In the genomic region with DNA sequence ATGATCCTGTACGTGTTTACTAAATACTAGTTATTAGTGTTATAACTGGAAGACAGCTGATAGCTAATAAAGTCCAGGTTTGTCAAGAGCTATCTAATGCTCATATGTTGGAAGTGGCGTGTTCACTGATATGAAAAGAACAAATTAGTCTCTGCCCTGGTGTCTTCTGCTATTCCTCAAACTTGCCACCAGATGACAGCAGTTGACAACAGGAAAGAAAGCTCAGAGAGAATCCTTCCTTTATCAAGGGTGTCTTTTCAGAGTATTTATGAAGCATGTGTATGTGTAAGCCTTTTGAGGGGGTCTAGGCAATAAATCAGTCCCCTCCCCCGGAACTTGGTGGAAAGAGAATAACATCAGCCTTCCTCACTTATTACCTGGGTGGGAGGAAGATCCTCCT, we compare ENCODE assay signal across 13 mouse cellular contexts. TPM values are rescaled to one million over a fixed set of nuclear protein-coding genes. Genes with fewer than 3 reads are reported as not detected.
DNase-seq lines count a peak whose midpoint lies in the region; ATAC-seq and TF ChIP-seq lines count a peak whose summit lies in the region.
"Had no signal": no experiment of that assay in that cellular context is flagged by ENCODE, and none has a peak within 500 bp of the region (broad histone marks: within the 10 kb centered on the region; RNA-seq: fewer than 3 reads in every experiment).

No protein-coding gene starts in this region.

- no peak overlapping the region for H3K27ac ChIP-seq in embryonic facial prominence, embryonic 11.5 days (replicated peaks; ENCODE audit: low read depth, low read length)
- H3K27ac ChIP-seq in embryonic facial prominence, embryonic 10.5 days (replicated peaks), result no peak overlapping the region
- no peak overlapping the region for H3K27ac ChIP-seq in left cerebral cortex, adult 2 months
- no peak overlapping the region for H3K27ac ChIP-seq in ES-E14 (ENCODE audit: insufficient read depth, low read depth, low read length, poor library complexity, severe bottlenecking)
- H3K27ac ChIP-seq in limb, embryonic 10.5 days, result no peak overlapping the region
- H3K27ac ChIP-seq: embryonic facial prominence, embryonic 15.5 days had no signal

- peak; percentile 88 for TF ChIP-seq CTCF in left cerebral cortex, adult 2 months (IDR thresholded peaks at IDR 0.05)

- in situ Hi-C loops in ES-E14 (cut with MboI; ENCODE audit: low sequenced_read_pairs in 2 of 2, unreplicated experiment in 2 of 2), result no loop called here

- no peak for ATAC-seq in embryonic facial prominence, embryonic 11.5 days (replicated peaks; ENCODE audit: insufficient number of reproducible peaks, low FRiP score, low TSS enrichment, low read depth)
- ATAC-seq in megakaryocyte, adult 5-6 weeks (ENCODE audit: poor library complexity, severe bottlenecking), result no peak

- WGBS in embryonic facial prominence, embryonic 11.5 days, result 76% methylated on average over 3 of the region's 3 CpGs
- 72% methylated on average over 3 of the region's 3 CpGs for WGBS in embryonic facial prominence, embryonic 10.5 days
- WGBS in limb, embryonic 10.5 days, result 73% methylated on average over 3 of the region's 3 CpGs

- no peaks in the 10 kb centered on the region for H3K27me3 ChIP-seq in embryonic facial prominence, embryonic 11.5 days (ENCODE audit: control insufficient read depth, insufficient read depth, low read length)
- no peaks in the 10 kb centered on the region for H3K27me3 ChIP-seq in embryonic facial prominence, embryonic 10.5 days (replicated peaks; ENCODE audit: low read depth, poor library complexity, severe bottlenecking)
- H3K27me3 ChIP-seq in limb, embryonic 10.5 days (ENCODE audit: low read depth, poor library complexity, severe bottlenecking), result no peaks in the 10 kb centered on the region
- H3K27me3 ChIP-seq: embryonic facial prominence, embryonic 15.5 days; megakaryocyte, embryonic 14.5 days had no signal

- intact Hi-C loops in left cerebral cortex, adult 2 months (cut with DNase I), result loop anchor here (1.0 to 5.0 kb wide), 3 partner anchors 101 to 462 kb away; a partner anchor contains a TSS
- intact Hi-C loops in left cerebral cortex, postnatal 4 days (cut with DNase I), result loop anchor here (5.0 kb wide), 2 partner anchors 102 to 462 kb away; no protein-coding TSS in a partner anchor

- H3K9me3 ChIP-seq in embryonic facial prominence, embryonic 11.5 days (replicated peaks; ENCODE audit: control insufficient read depth, low read length), result no peaks in the 10 kb centered on the region
- no peaks in the 10 kb centered on the region for H3K9me3 ChIP-seq in embryonic facial prominence, embryonic 10.5 days
- H3K9me3 ChIP-seq in ES-E14 (ENCODE audit: control insufficient read depth, insufficient read depth, low read depth, low read length), result peaks cover 4% of the 10 kb centered on the region
- H3K9me3 ChIP-seq in limb, embryonic 10.5 days (replicated peaks), result no peaks in the 10 kb centered on the region
- H3K9me3 ChIP-seq: embryonic facial prominence, embryonic 15.5 days; megakaryocyte, embryonic 14.5 days had no signal

- DNase-seq in embryonic facial prominence, embryonic 11.5 days (ENCODE audit: low spot score), result peak; percentile 19
- DNase-seq in embryonic facial prominence, embryonic 10.5 days (ENCODE audit: low spot score), result no peak
- no peak for DNase-seq in left cerebral cortex, adult 2 months (ENCODE audit: extremely low spot score in 1 of 2, low spot score in 2 of 2)
- DNase-seq in left cerebral cortex, postnatal 4 days, result no peak
- DNase-seq in ES-E14 (ENCODE audit: low read depth, low spot score), result peak; percentile 9
- DNase-seq in embryo, embryonic 10.5 days (ENCODE audit: low spot score), result peak; percentile 33
- no peak for DNase-seq in limb, embryonic 10.5 days (ENCODE audit: low spot score)
- DNase-seq: kidney, adult 8-10 months had no signal

- no peaks in the 10 kb centered on the region for H3K36me3 ChIP-seq in embryonic facial prominence, embryonic 11.5 days (replicated peaks; ENCODE audit: control insufficient read depth, insufficient read depth, low read depth, low read length)
- H3K36me3 ChIP-seq in embryonic facial prominence, embryonic 10.5 days (replicated peaks), result no peaks in the 10 kb centered on the region
- no peaks in the 10 kb centered on the region for H3K36me3 ChIP-seq in ES-E14 (ENCODE audit: control insufficient read depth, insufficient read depth, low read length, poor library complexity, severe bottlenecking)
- H3K36me3 ChIP-seq in limb, embryonic 10.5 days, result no peaks in the 10 kb centered on the region
- H3K36me3 ChIP-seq: embryonic facial prominence, embryonic 15.5 days had no signal

- no peak overlapping the region for H3K4me3 ChIP-seq in embryonic facial prominence, embryonic 11.5 days (ENCODE audit: low read depth, low read length)
- H3K4me3 ChIP-seq in embryonic facial prominence, embryonic 10.5 days, result no peak overlapping the region
- no peak overlapping the region for H3K4me3 ChIP-seq in left cerebral cortex, adult 2 months
- H3K4me3 ChIP-seq in ES-E14 (ENCODE audit: insufficient read depth in 1 of 2, low read depth in 1 of 2, low read length in 2 of 2, poor library complexity in 1 of 2, severe bottlenecking in 1 of 2), result no peak overlapping the region
- H3K4me3 ChIP-seq in limb, embryonic 10.5 days, result no peak overlapping the region
- H3K4me3 ChIP-seq: embryonic facial prominence, embryonic 15.5 days; megakaryocyte, embryonic 14.5 days had no signal

- no peak overlapping the region for H3K4me2 ChIP-seq in embryonic facial prominence, embryonic 11.5 days (ENCODE audit: low read depth, low read length)
- H3K4me2 ChIP-seq: embryonic facial prominence, embryonic 15.5 days had no signal

- H3K9ac ChIP-seq in embryonic facial prominence, embryonic 11.5 days (replicated peaks; ENCODE audit: low read length), result no peak overlapping the region
- H3K9ac ChIP-seq in ES-E14 (ENCODE audit: insufficient read depth, low read depth, low read length, poor library complexity, severe bottlenecking), result no peak overlapping the region
- H3K9ac ChIP-seq: embryonic facial prominence, embryonic 15.5 days had no signal

- no peaks in the 10 kb centered on the region for H3K4me1 ChIP-seq in embryonic facial prominence, embryonic 11.5 days (ENCODE audit: control insufficient read depth, insufficient read depth, low read length)
- no peaks in the 10 kb centered on the region for H3K4me1 ChIP-seq in embryonic facial prominence, embryonic 10.5 days
- H3K4me1 ChIP-seq in ES-E14 (ENCODE audit: control insufficient read depth in 2 of 2, insufficient read depth in 2 of 2, low read length in 2 of 2, poor library complexity in 1 of 2), result no peaks in the 10 kb centered on the region
- peaks cover 3% of the 10 kb centered on the region; the same call in 1 of the 2 replicates for H3K4me1 ChIP-seq in limb, embryonic 10.5 days
- H3K4me1 ChIP-seq: embryonic facial prominence, embryonic 15.5 days; megakaryocyte, embryonic 14.5 days had no signal

TF ChIP-seq in ES-E14, 5 proteins besides CTCF, POLR2A, EP300 and RAD21:
- TF ChIP-seq ZC3H11A (IDR thresholded peaks at IDR 0.05; ENCODE audit: borderline replicate concordance, low read depth, low read length) (0 out of 2 replicates have a peak, but pooled peaks have one; percentile 33), ZNF384 (IDR thresholded peaks at IDR 0.05; ENCODE audit: low read depth, low read length) (no peak)

RNA-seq across cellular contexts. Expression of a gene that starts 30.7 kb away (rescaled TPM):
- polyA plus RNA-seq in embryonic facial prominence, embryonic 11.5 days (2014; fragmentation: Nextera tagmentation; extraction: Ambion mirVana), result not detected in 2 replicates
- not detected in 2 replicates for polyA plus RNA-seq in embryonic facial prominence, embryonic 10.5 days (2016; fragmentation: Nextera tagmentation; extraction: Ambion mirVana)
- not detected for total RNA-seq in left cerebral cortex, adult 2 months (2021)
- total RNA-seq in left cerebral cortex, postnatal 4 days (2021), result not detected
- not detected in 2 replicates for total RNA-seq in ES-E14 (2012; rRNA removed)
- not detected in 2 replicates for polyA plus RNA-seq in limb, embryonic 10.5 days (2016; fragmentation: Nextera tagmentation; extraction: Ambion mirVana)
- not detected in 2 replicates for total RNA-seq in megakaryocyte, adult 5-6 weeks (2015)
- not detected in 2 replicates for total RNA-seq in megakaryocyte, adult 5-6 weeks (2017)
- total RNA-seq: granulocyte monocyte progenitor cell, adult 5-6 weeks; left cerebral cortex, postnatal 14 days had no signal
- polyA plus RNA-seq: embryonic facial prominence, embryonic 15.5 days had no signal

Comparison
In these comparisons a context has a peak if more than half of its experiments do, and no peak if none do; other contexts are left out.
1. DNase-seq: peak in embryonic facial prominence, embryonic 11.5 days (single experiment), ES-E14 (single experiment) and embryo, embryonic 10.5 days (single experiment); none in embryonic facial prominence, embryonic 10.5 days (single experiment), left cerebral cortex, adult 2 months (0 of 2), left cerebral cortex, postnatal 4 days (single experiment) and limb, embryonic 10.5 days (single experiment).